Mouse (Mus musculus) MEL (cell line): ENCODE measurements at regions not wholly inside any gene's neighbourhood (a gene's known extent, or its start where the extent isn't known, plus 50 kb on each side); places are given as distances from the start of the nearest gene placed in this dataset.

Experiments
- DNase-seq: peaks from one replicate; pipeline ENCODE4 v3.0.0; 2011; ENCODE audit warnings: low read depth, low spot score
- H3K27ac ChIP-seq: 2 replicates; pipeline ENCODE4 v1.5.1; 2012; ENCODE audit warnings: low read depth, mild to moderate bottlenecking, control low read depth, low read length, moderate library complexity; ENCODE audit not compliant: control insufficient read depth
- H3K27me3 ChIP-seq, 2 experiments: fragments of 150-350 bp in 1 of 2; sonication (generic) in 1 of 2; 2 replicates each; pipeline ENCODE4 v1.6.1; 2012; ENCODE audit warnings: low read length in 2 of 2, mild to moderate bottlenecking in 2 of 2, improper control_type of control experiment in 1 of 2, moderate library complexity in 1 of 2; ENCODE audit not compliant: insufficient read depth in 2 of 2, control insufficient read depth in 1 of 2
- H3K36me3 ChIP-seq, 2 experiments: 2 replicates each; pipeline ENCODE4 v1.6.1; 2012 to 2014; ENCODE audit warnings: low read length in 2 of 2, improper control_type of control experiment in 1 of 2, inconsistent platforms in 1 of 2, mild to moderate bottlenecking in 1 of 2; ENCODE audit not compliant: insufficient read depth in 2 of 2, control insufficient read depth in 1 of 2
- H3K4me1 ChIP-seq, 2 experiments: fragments of 150-350 bp in 1 of 2; sonication (generic) in 1 of 2; 2 replicates each; pipeline ENCODE4 v1.6.1; 2012; ENCODE audit warnings: low read length in 2 of 2, improper control_type of control experiment in 1 of 2, mild to moderate bottlenecking in 1 of 2; ENCODE audit not compliant: insufficient read depth in 2 of 2, control insufficient read depth in 1 of 2
- H3K4me3 ChIP-seq, 2 experiments: fragments of 150-350 bp in 1 of 2; sonication (generic) in 1 of 2; 2 replicates each; pipeline ENCODE4 v1.5.1; 2012; ENCODE audit warnings: low read depth in 2 of 2, low read length in 2 of 2, mild to moderate bottlenecking in 2 of 2, moderate library complexity in 2 of 2, control low read depth in 1 of 2, improper control_type of control experiment in 1 of 2; ENCODE audit not compliant: control insufficient read depth in 1 of 2, insufficient read depth in 1 of 2
- H3K79me2 ChIP-seq: 2 replicates; pipeline ENCODE4 v1.6.1; 2012; ENCODE audit warnings: mild to moderate bottlenecking, low read length, moderate library complexity; ENCODE audit not compliant: control insufficient read depth, poor library complexity, insufficient read depth
- H3K9ac ChIP-seq: 2 replicates; pipeline ENCODE4 v1.6.1; 2012; ENCODE audit warnings: low read depth, mild to moderate bottlenecking, control low read depth, low read length, moderate library complexity; ENCODE audit not compliant: control insufficient read depth, poor library complexity, severe bottlenecking
- H3K9me3 ChIP-seq: fragments of 150-350 bp; sonication (generic); replicated peaks from 2 replicates; pipeline ENCODE4 v1.6.1; 2012; ENCODE audit warnings: mild to moderate bottlenecking, low read length, improper control_type of control experiment, moderate library complexity; ENCODE audit not compliant: insufficient read depth
- BHLHE40 ChIP-seq: IDR thresholded peaks from 2 replicates; pipeline ENCODE4 v1.6.1; 2012; ENCODE audit warnings: low read depth, mild to moderate bottlenecking, inconsistent platforms, low read length, improper control_type of control experiment, borderline replicate concordance
- CHD1 ChIP-seq: IDR thresholded peaks from 2 replicates; pipeline ENCODE4 v1.6.1; 2012; ENCODE audit warnings: low read depth, mild to moderate bottlenecking, inconsistent platforms, low read length, improper control_type of control experiment
- CHD2 ChIP-seq: IDR thresholded peaks from 2 replicates; pipeline ENCODE4 v1.6.1; 2011; ENCODE audit warnings: low read length, improper control_type of control experiment
- CTCF ChIP-seq, 3 experiments: IDR thresholded peaks in 2 of 3; conservative IDR thresholded peaks in 1 of 3; 2 replicates each; pipeline ENCODE4 v1.5.1; 2011 to 2012; ENCODE audit warnings: low read length in 3 of 3, low read depth in 2 of 3, mild to moderate bottlenecking in 2 of 3, improper control_type of control experiment in 1 of 3, inconsistent platforms in 1 of 3, mixed read lengths in 1 of 3, moderate library complexity in 1 of 3; ENCODE audit not compliant: control insufficient read depth in 1 of 3, insufficient read depth in 1 of 3, poor library complexity in 1 of 3, severe bottlenecking in 1 of 3
- ELF1 ChIP-seq: IDR thresholded peaks from 2 replicates; pipeline ENCODE4 v1.6.1; 2014; ENCODE audit warnings: low read depth, mild to moderate bottlenecking, inconsistent platforms, low read length, improper control_type of control experiment, moderate library complexity
- EP300 ChIP-seq, 2 experiments: IDR thresholded peaks; 2 replicates each; pipeline ENCODE4 v1.6.1; 2011; ENCODE audit warnings: improper control_type of control experiment in 2 of 2, low read length in 2 of 2, low read depth in 1 of 2, mild to moderate bottlenecking in 1 of 2
- ETS1 ChIP-seq: IDR thresholded peaks from 2 replicates; pipeline ENCODE4 v1.6.1; 2012; ENCODE audit warnings: low read depth, mild to moderate bottlenecking, inconsistent platforms, low read length, improper control_type of control experiment, moderate library complexity
- GATA1 ChIP-seq: IDR thresholded peaks from 2 replicates; pipeline ENCODE4 v1.6.1; 2011; ENCODE audit warnings: low read depth, low read length, improper control_type of control experiment
- JUND ChIP-seq: IDR thresholded peaks from 2 replicates; pipeline ENCODE4 v1.6.1; 2011; ENCODE audit warnings: low read depth, mild to moderate bottlenecking, improper control_type of control experiment, low read length
- KAT2A ChIP-seq: conservative IDR thresholded peaks from 2 replicates; pipeline ENCODE4 v1.6.1; 2012; ENCODE audit warnings: low read depth, low read length, improper control_type of control experiment, inconsistent platforms
- MAX ChIP-seq: IDR thresholded peaks from 2 replicates; pipeline ENCODE4 v1.6.1; 2011; ENCODE audit warnings: low read length, improper control_type of control experiment
- MAZ ChIP-seq: IDR thresholded peaks from 2 replicates; pipeline ENCODE4 v1.6.1; 2012; ENCODE audit warnings: low read depth, mild to moderate bottlenecking, inconsistent platforms, low read length, improper control_type of control experiment
- MXI1 ChIP-seq: IDR thresholded peaks from 2 replicates; pipeline ENCODE4 v1.6.1; 2011; ENCODE audit warnings: mild to moderate bottlenecking, low read depth, low read length, improper control_type of control experiment
- MYB ChIP-seq: IDR thresholded peaks from 2 replicates; pipeline ENCODE4 v1.6.1; 2011; ENCODE audit warnings: mild to moderate bottlenecking, low read depth, low read length, improper control_type of control experiment
- MYC ChIP-seq: IDR thresholded peaks from 2 replicates; pipeline ENCODE4 v1.6.1; 2011; ENCODE audit warnings: low read depth, mild to moderate bottlenecking, low read length, improper control_type of control experiment, moderate library complexity
- POLR2A ChIP-seq, 2 experiments: IDR thresholded peaks; 2 replicates each; pipeline ENCODE4 v1.6.1; 2011 to 2012; ENCODE audit warnings: low read length in 2 of 2, mild to moderate bottlenecking in 2 of 2, control low read depth in 1 of 2, improper control_type of control experiment in 1 of 2, low read depth in 1 of 2, moderate library complexity in 1 of 2; ENCODE audit not compliant: control insufficient read depth in 1 of 2, insufficient read depth in 1 of 2, poor library complexity in 1 of 2
- POLR2AphosphoS2 ChIP-seq: IDR thresholded peaks from 2 replicates; pipeline ENCODE4 v1.6.1; 2011; ENCODE audit warnings: low read length, improper control_type of control experiment
- USF1 ChIP-seq: IDR thresholded peaks from 2 replicates; pipeline ENCODE4 v1.6.1; 2014; ENCODE audit warnings: low read depth, mild to moderate bottlenecking, inconsistent platforms, low read length, improper control_type of control experiment, moderate library complexity
- ZC3H11A ChIP-seq: IDR thresholded peaks from 2 replicates; pipeline ENCODE4 v1.6.1; 2012; ENCODE audit warnings: low read depth, mild to moderate bottlenecking, inconsistent platforms, low read length, improper control_type of control experiment
- ZMIZ1 ChIP-seq: IDR thresholded peaks from 2 replicates; pipeline ENCODE4 v1.6.1; 2012; ENCODE audit warnings: low read depth, mild to moderate bottlenecking, inconsistent platforms, low read length, improper control_type of control experiment, moderate library complexity
- ZNF384 ChIP-seq: IDR thresholded peaks from 2 replicates; pipeline ENCODE4 v1.6.1; 2012; ENCODE audit warnings: low read depth, mild to moderate bottlenecking, inconsistent platforms, low read length, improper control_type of control experiment

GRCm38 (mm10) chr14:71254207-71254606, 654.6 kb upstream of the Fam160b2 start:
- H3K79me2 ChIP-seq, result no peaks in the 10 kb centered on the region
- H3K36me3 ChIP-seq, result no peaks in the 10 kb centered on the region
- H3K4me3 ChIP-seq, result no peak overlapping the region
- H3K27me3 ChIP-seq, result no peaks in the 10 kb centered on the region; a peak in 1 of 4 replicates
- H3K9ac ChIP-seq, result no peak overlapping the region
- no peak overlapping the region for H3K27ac ChIP-seq
- DNase-seq, result no peak
- H3K9me3 ChIP-seq, result no peaks in the 10 kb centered on the region
- H3K4me1 ChIP-seq, result peaks cover 0 to 3% of the 10 kb centered on the region in 2 experiments; a peak in 1 of 4 replicates
- no peak for TF ChIP-seq ZC3H11A
- no peak for TF ChIP-seq BHLHE40
- no peak for TF ChIP-seq POLR2AphosphoS2
- TF ChIP-seq EP300 (IDR thresholded peaks at IDR 0.05; ENCODE audit: low read depth in 1 of 2, low read length in 2 of 2), result no peak
- TF ChIP-seq CTCF (IDR thresholded peaks at IDR 0.05 in 2 of 3, conservative IDR thresholded peaks at IDR 0.05 in 1 of 3; ENCODE audit: control insufficient read depth in 1 of 3, insufficient read depth in 1 of 3, low read depth in 2 of 3, low read length in 3 of 3, poor library complexity in 1 of 3, severe bottlenecking in 1 of 3), result no peak
- no peak for TF ChIP-seq ZMIZ1

GRCm38 (mm10) chr14:71252136-71252535, 652.5 kb upstream of the Fam160b2 start:
- Histone ChIP-seq H3K9me3 (no peaks in the 10 kb centered on the region), H3K79me2 (no peaks in the 10 kb centered on the region), H3K27me3 (no peaks in the 10 kb centered on the region; a peak in 1 of 4 replicates), H3K4me3 (no peak overlapping the region), H3K4me1 (peaks cover 0 to 3% of the 10 kb centered on the region in 2 experiments; a peak in 1 of 4 replicates), H3K36me3 (no peaks in the 10 kb centered on the region), H3K27ac (no peak overlapping the region), H3K9ac (no peak overlapping the region)
- TF ChIP-seq ETS1, result no peak
- TF ChIP-seq MXI1, result no peak
- TF ChIP-seq CHD1, result no peak
- no peak for TF ChIP-seq KAT2A
- TF ChIP-seq GATA1, result no peak
- no peak for TF ChIP-seq JUND
- TF ChIP-seq MAZ, result no peak
- TF ChIP-seq POLR2A (IDR thresholded peaks at IDR 0.05; ENCODE audit: control insufficient read depth in 1 of 2, insufficient read depth in 1 of 2, low read depth in 1 of 2, low read length in 2 of 2, poor library complexity in 1 of 2), result no peak
- no peak for TF ChIP-seq POLR2AphosphoS2
- no peak for TF ChIP-seq CHD2
- no peak for TF ChIP-seq USF1
- no peak for TF ChIP-seq EP300 (IDR thresholded peaks at IDR 0.05; ENCODE audit: low read depth in 1 of 2, low read length in 2 of 2)
- no peak for TF ChIP-seq CTCF (IDR thresholded peaks at IDR 0.05 in 2 of 3, conservative IDR thresholded peaks at IDR 0.05 in 1 of 3; ENCODE audit: control insufficient read depth in 1 of 3, insufficient read depth in 1 of 3, low read depth in 2 of 3, low read length in 3 of 3, poor library complexity in 1 of 3, severe bottlenecking in 1 of 3)
- TF ChIP-seq MYB, result no peak
- TF ChIP-seq BHLHE40, result no peak
- no peak for TF ChIP-seq MYC
- no peak for TF ChIP-seq ELF1
- TF ChIP-seq MAX, result no peak
- no peak for TF ChIP-seq ZNF384
- DNase-seq, result no peak
